Mouse (Mus musculus): ENCODE results near the gene Upf3b. TPM values are rescaled to one million over a fixed set of nuclear protein-coding genes. Genes with fewer than 3 reads are reported as not detected.
"Not testable (repeated sequence)": the region's sequence is repeated elsewhere in the genome, so short reads cannot be mapped to it uniquely, and the experiment has no call there.

The Upf3b gene
- 1 to 10 TPM; 6.6 to 6.7 TPM for total RNA-seq (2021)
- 2.6 and 4.5 TPM in 2 replicates for polyA plus RNA-seq (2012; rRNA removed)
- long read RNA-seq, partial matches to known transcripts, result 2 of 9 reads
- long read RNA-seq, other reads (novel, unspliced or antisense), result 3 of 9 reads

DNA sequence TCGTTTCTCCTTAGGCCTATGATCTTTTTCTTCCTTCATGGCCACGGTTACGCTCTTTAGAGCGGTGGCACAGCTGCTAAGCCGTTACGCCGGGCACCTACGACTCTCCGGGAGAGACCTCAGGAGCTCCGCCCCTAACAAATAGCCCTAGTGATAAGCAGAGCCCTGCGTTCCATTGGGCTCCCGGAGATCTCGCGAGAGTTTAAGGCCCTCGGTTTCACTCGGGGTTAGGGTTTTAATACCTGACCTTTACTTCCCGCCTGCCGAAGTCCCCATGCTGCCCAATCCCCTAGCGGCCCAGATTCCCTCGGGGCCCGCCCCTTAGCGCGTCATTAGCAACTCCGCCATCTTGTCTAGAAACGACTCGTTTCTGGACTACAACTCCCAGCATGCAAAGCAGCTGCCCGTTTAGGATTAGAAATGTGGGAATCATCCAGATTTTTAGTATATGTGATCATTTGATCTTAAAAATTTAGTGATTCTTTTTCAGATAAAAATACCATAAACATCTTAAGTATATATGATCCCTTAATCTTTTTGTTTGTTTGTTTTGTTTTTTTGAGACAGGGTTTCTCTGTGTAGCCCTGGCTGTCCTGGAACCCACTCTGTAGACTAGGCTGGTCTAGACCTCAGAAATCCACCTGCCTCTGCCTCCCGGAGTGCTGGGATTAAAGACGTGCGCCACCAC is at the start of gene Upf3b:
Gene Upf3b (minus strand): TSS at position 130 of the 688 bp plus-strand sequence.
- H3K4me1 ChIP-seq (ENCODE audit: control insufficient read depth, insufficient read depth, low read length), result no peaks in the 10 kb centered on the region; the same call in 1 of the 2 replicates
- H3K9ac ChIP-seq (ENCODE audit: low read depth, low read length), result peak within 1 kb of the TSS; percentile 80
- 14% methylated on average over 30 of the region's 30 CpGs for WGBS
- no peaks in the 10 kb centered on the region for H3K27me3 ChIP-seq (ENCODE audit: control insufficient read depth, insufficient read depth, low read length)
- no peaks in the 10 kb centered on the region for H3K36me3 ChIP-seq (ENCODE audit: control insufficient read depth, insufficient read depth, low read length)
- peak; percentile 88 to 94 for DNase-seq
- H3K4me3 ChIP-seq, result peak within 1 kb of the TSS; percentile 75
- TF ChIP-seq POLR2A (IDR thresholded peaks at IDR 0.05; ENCODE audit: insufficient read depth, low read depth, low read length) (peak; percentile 83), EP300 (IDR thresholded peaks at IDR 0.05; ENCODE audit: insufficient read depth, low read depth, low read length) (no peak)
- intact Hi-C loops (cut with DNase I), result loop anchor here (1.0 kb wide), 3 partner anchors 16 to 81 kb away; partner anchors contain the start of genes Ndufa1, Nkap, Rnf113a1 and Rpl39
- no peaks in the 10 kb centered on the region for H3K79me2 ChIP-seq (replicated peaks; ENCODE audit: control insufficient read depth, insufficient read depth, low read length)
- peak within 1 kb of the TSS; percentile 89 for H3K27ac ChIP-seq

DNA sequence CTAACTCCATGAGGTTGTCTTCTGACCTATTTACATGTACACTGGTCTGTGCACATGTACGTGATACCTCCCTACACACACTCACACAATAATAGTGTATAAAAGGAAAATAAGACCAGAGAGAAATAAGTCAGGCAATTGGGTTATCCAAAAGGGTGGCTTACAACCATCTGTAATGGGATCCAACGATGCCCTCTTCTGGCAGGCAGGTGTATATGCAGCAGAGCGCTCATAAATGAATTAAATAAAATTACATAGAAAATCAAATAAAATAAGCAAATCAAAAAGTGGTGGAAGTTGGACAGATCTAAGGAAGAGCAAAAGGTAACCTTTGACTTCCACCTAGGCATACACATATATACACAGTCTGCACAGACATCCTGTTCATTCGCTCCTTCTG is 47.7 kb upstream of the Upf3b start:
- Histone ChIP-seq H3K79me2 (replicated peaks; ENCODE audit: control insufficient read depth, insufficient read depth, low read length) (no peaks in the 10 kb centered on the region), H3K4me1 (ENCODE audit: control insufficient read depth, insufficient read depth, low read length) (no peaks in the 10 kb centered on the region), H3K9ac (ENCODE audit: low read depth, low read length) (no peak overlapping the region), H3K27me3 (ENCODE audit: control insufficient read depth, insufficient read depth, low read length) (no peaks in the 10 kb centered on the region), H3K4me3 (no peak overlapping the region), H3K36me3 (ENCODE audit: control insufficient read depth, insufficient read depth, low read length) (no peaks in the 10 kb centered on the region), H3K27ac (no peak overlapping the region)
- DNase-seq, result no peak
- WGBS, result 66% methylated on average over 4 of the region's 4 CpGs
- intact Hi-C loops (cut with DNase I), result no loop called here
- TF ChIP-seq EP300 (IDR thresholded peaks at IDR 0.05; ENCODE audit: insufficient read depth, low read depth, low read length), result no peak
- no peak for TF ChIP-seq POLR2A (IDR thresholded peaks at IDR 0.05; ENCODE audit: insufficient read depth, low read depth, low read length)
- TF ChIP-seq CTCF (IDR thresholded peaks at IDR 0.05), result peak; percentile 65

DNA sequence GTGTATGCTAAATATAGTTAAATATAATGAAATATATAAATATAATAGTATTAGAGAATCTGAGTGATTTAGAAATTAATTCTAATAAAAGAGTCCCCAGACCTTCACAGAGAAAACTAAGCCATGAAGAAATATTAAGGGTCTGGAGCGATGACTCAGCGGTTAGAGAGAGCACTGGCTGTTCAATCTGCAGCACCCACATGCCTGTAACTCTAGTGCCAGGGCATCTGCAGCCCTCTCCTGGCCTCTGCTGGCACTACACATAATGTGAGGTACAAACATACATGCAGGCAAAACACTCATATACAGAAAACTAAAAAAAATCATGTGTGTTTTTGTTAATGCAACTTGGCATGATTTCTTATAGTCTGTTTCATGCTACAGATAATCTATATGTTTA is 34.8 kb upstream of the Upf3b start:
- Histone ChIP-seq H3K4me3 (no peak overlapping the region), H3K9ac (ENCODE audit: low read depth, low read length) (no peak overlapping the region), H3K36me3 (ENCODE audit: control insufficient read depth, insufficient read depth, low read length) (no peaks in the 10 kb centered on the region), H3K27me3 (ENCODE audit: control insufficient read depth, insufficient read depth, low read length) (no peaks in the 10 kb centered on the region), H3K27ac (no peak overlapping the region), H3K4me1 (ENCODE audit: control insufficient read depth, insufficient read depth, low read length) (no peaks in the 10 kb centered on the region), H3K79me2 (replicated peaks; ENCODE audit: control insufficient read depth, insufficient read depth, low read length) (no peaks in the 10 kb centered on the region)
- DNase-seq, result no peak
- WGBS, result 88% methylated on average over 2 of the region's 2 CpGs
- no peak for TF ChIP-seq EP300 (IDR thresholded peaks at IDR 0.05; ENCODE audit: insufficient read depth, low read depth, low read length)
- 0 out of 2 replicates have a peak, but pooled peaks have one; percentile 20 for TF ChIP-seq CTCF (IDR thresholded peaks at IDR 0.05)
- intact Hi-C loops (cut with DNase I), result no loop called here

DNA sequence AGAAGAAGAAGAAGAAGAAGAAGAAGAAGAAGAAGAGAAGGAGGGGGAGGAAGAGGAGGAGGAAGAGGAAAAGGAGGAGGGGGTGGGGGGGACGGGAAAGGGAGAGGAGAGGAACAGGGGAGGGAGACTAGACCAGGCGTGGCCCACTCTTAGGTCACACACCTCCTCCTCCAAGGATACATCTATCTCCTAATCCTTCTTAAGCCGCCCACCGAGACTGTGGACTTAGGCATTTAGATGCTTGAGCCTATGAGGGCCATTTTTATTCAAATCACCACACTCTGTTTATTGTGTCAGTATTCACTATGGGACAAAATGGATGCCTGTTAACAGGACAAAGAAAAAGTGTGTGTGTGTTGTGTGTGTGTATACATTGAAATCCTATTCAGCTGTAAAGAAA is 34.4 kb upstream of the Upf3b start:
- H3K4me1 ChIP-seq (ENCODE audit: control insufficient read depth, insufficient read depth, low read length); H3K27ac ChIP-seq; H3K79me2 ChIP-seq (replicated peaks; ENCODE audit: control insufficient read depth, insufficient read depth, low read length); H3K27me3 ChIP-seq (ENCODE audit: control insufficient read depth, insufficient read depth, low read length); intact Hi-C loops (cut with DNase I); DNase-seq; H3K36me3 ChIP-seq (ENCODE audit: control insufficient read depth, insufficient read depth, low read length); H3K4me3 ChIP-seq; H3K9ac ChIP-seq (ENCODE audit: low read depth, low read length): not testable (repeated sequence)
- 59% methylated on average over 2 of the region's 4 CpGs for WGBS

DNA sequence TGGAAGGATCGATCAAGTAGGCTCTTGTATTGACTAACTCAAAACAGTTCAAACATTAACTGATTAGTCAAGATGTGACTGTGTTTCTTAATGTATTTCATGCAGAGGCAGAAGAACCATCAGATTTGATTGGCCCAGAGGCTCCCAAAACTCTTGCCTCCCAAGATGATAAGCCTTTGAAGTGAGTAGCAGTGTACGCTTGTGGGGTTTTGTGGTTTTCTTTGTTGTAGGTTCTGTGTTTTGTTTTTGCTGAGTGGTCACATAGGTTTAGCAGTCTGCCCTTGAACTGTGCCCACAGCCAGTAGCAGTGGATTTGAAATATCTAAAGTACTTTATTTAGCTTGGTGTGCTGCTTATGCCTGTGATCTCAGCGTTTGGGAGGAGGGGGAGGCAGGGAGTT is 31.6 kb upstream of the Upf3b start:
- no peaks in the 10 kb centered on the region for H3K4me1 ChIP-seq (ENCODE audit: control insufficient read depth, insufficient read depth, low read length)
- no peak overlapping the region for H3K9ac ChIP-seq (ENCODE audit: low read depth, low read length)
- no peak overlapping the region for H3K27ac ChIP-seq
- TF ChIP-seq POLR2A (IDR thresholded peaks at IDR 0.05; ENCODE audit: insufficient read depth, low read depth, low read length), result no peak
- no peak for TF ChIP-seq EP300 (IDR thresholded peaks at IDR 0.05; ENCODE audit: insufficient read depth, low read depth, low read length)
- TF ChIP-seq CTCF (IDR thresholded peaks at IDR 0.05), result no peak
- intact Hi-C loops (cut with DNase I), result no loop called here
- no peaks in the 10 kb centered on the region for H3K27me3 ChIP-seq (ENCODE audit: control insufficient read depth, insufficient read depth, low read length)
- H3K36me3 ChIP-seq (ENCODE audit: control insufficient read depth, insufficient read depth, low read length), result no peaks in the 10 kb centered on the region
- no peaks in the 10 kb centered on the region for H3K79me2 ChIP-seq (replicated peaks; ENCODE audit: control insufficient read depth, insufficient read depth, low read length)
- DNase-seq, result no peak
- no peak overlapping the region for H3K4me3 ChIP-seq
- 80% methylated on average over 3 of the region's 3 CpGs for WGBS

DNA sequence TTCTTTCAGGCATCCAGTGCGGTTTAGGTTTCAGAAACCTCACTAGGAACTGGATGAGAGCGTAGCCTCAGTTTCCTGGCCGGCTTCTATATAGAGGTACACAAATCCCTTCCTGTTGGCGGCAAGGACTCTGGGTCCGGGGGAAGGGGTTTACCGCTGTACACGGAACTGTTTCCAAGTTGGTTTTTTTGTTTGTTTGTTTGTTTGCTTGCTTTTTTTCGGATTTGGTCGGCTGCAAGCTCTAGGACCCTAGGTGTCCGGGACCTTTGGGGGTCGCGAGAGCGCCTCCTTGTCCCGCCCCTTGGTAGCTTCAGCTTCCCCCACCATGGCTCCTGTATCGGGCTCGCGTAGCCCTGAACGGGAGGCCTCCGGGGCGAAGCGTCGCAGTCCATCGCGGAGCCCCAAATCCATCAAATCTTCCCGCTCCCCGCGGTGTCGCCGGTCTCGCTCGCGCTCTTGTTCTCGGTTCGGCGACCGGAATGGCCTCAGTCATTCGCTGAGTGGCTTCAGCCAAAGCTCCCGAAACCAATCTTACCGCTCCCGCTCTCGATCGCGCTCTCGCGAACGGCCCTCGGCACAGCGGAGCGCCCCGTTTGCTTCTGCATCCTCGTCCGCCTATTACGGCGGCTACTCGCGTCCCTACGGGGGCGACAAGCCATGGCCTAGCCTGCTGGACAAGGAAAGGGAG is 16.7 kb upstream of the Upf3b start, which contains the start of gene Nkap:
Gene Nkap (plus strand): TSS at position 125 of the 688 bp plus-strand sequence.
- no peaks in the 10 kb centered on the region for H3K79me2 ChIP-seq (replicated peaks; ENCODE audit: control insufficient read depth, insufficient read depth, low read length)
- H3K36me3 ChIP-seq (ENCODE audit: control insufficient read depth, insufficient read depth, low read length), result no peaks in the 10 kb centered on the region
- H3K9ac ChIP-seq (ENCODE audit: low read depth, low read length), result peak within 1 kb of the TSS; percentile 89
- peak within 1 kb of the TSS; percentile 86 for H3K27ac ChIP-seq
- H3K27me3 ChIP-seq (ENCODE audit: control insufficient read depth, insufficient read depth, low read length), result no peaks in the 10 kb centered on the region
- peak within 1 kb of the TSS; percentile 60 for H3K4me3 ChIP-seq
- no peaks in the 10 kb centered on the region; the same call in 1 of the 2 replicates for H3K4me1 ChIP-seq (ENCODE audit: control insufficient read depth, insufficient read depth, low read length)
- WGBS, result 9% methylated on average over 56 of the region's 58 CpGs
- DNase-seq, result peak; percentile 74 to 77
- TF ChIP-seq POLR2A (IDR thresholded peaks at IDR 0.05; ENCODE audit: insufficient read depth, low read depth, low read length), result peak; percentile 63
- TF ChIP-seq CTCF (IDR thresholded peaks at IDR 0.05), result no peak
- TF ChIP-seq EP300 (IDR thresholded peaks at IDR 0.05; ENCODE audit: insufficient read depth, low read depth, low read length), result no peak
- intact Hi-C loops (cut with DNase I), result loop anchor here (1.0 kb wide), 1 partner anchor 17 kb away; the partner anchor contains the start of gene Upf3b
